Mouse (Mus musculus) spleen, adult 2 months (tissue): ENCODE measurements around the gene Birc2.

Experiments used
- CTCF ChIP-seq: fragments of 200-500 bp; IDR thresholded peaks from 2 replicates; pipeline ENCODE4 v1.5.1; 2011; ENCODE audit warnings: mild to moderate bottlenecking, inconsistent platforms; ENCODE audit not compliant: insufficient read depth, insufficient read length, insufficient replicate concordance; ENCODE audit errors: extremely low read depth
- POLR2A ChIP-seq: fragments of 200-500 bp; IDR thresholded peaks from 2 replicates; pipeline ENCODE4 v1.6.1; 2011; ENCODE audit warnings: low read depth, low read length, inconsistent platforms

DNA sequence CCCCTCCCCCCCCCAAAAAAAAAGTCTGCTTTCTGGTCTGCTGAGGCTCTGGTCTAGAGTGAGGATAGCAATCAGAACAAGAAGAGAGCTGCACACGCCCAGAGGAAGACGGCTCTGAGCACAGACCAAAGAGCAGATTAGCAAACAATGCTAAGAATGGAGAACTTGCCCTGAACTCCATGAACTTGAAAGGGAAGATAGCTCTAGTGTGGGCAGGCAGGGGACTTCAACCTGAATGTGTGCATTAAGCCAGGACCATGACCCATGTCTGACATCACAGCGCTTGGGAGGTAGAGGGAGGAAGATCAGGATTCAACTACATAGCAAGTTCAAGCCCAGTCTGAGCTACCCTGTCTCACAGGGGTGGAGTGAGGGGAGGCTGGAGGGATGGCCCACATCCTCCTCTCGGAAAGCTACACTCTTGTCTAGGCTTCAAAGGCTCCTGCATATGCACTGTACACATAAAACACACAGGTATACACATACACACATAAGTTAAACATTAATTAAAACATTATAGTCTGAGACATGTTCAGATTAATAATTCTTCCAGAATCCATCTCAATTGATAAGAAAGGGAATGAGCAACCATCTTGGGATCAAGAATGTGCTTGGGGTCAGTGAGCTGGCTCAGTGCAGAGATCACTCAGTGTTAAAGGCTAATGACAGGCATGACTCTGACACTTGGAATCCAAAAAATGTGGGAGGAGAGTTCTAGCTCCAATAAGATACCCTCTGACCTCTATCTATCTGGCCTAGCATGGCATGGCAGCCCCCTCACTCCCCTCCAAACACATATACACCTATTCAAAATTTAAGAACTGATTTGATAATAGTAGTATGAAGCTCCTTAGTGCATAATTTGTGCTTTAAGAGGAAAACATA lies 15.7 kb upstream of the Birc2 start:
- TF ChIP-seq POLR2A (no peak), CTCF (no peak)
